Mouse (Mus musculus) yolk sac, embryonic 10.5 days (tissue): ENCODE data around the gene Nkx6-2.

Source experiments
- DNase-seq: peaks from one replicate; pipeline ENCODE4 v3.0.0-alpha.2; 2017; ENCODE audit warnings: low spot score

Gene Nkx6-2

DNA sequence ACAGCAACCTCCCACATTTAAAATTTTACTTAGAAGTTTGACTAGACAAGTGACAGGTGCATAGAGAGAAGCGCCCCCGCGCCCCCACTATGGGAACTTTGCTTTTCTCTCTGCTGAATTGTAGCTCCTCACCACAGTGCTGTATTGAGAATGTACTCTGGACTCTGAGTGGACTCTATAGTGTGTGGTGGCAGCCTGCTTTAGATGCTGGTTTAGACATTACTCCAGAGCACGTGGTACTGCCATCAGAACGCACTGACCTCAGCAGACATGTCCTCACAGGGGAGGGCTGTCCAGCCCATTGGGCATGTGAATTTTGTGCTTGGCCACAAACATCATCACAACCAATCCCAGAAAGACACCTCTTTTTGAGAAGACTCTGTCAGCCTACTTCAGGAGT lies 11.8 kb downstream of the Nkx6-2 start:
- DNase-seq: no peak

DNA sequence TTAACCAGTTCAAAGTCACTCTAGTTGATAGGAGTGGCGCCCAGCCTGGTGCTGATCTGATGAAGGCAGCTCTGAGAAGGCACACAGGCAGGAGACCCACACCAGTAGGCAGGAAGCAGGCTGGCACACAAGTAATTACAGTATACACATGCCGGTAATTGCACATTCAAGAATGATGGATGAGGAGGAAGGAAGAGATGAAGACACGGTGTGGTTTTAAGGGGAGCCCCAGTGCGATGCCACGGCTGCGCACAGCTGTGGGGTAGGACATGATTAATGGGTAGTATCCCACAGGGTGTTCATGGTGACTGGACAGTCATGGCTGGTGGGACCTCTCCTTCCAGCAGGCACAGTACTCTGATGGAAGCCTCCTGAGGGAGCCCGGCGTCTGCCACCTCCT lies 16.1 kb downstream of the Nkx6-2 start:
- DNase-seq: no peak

DNA sequence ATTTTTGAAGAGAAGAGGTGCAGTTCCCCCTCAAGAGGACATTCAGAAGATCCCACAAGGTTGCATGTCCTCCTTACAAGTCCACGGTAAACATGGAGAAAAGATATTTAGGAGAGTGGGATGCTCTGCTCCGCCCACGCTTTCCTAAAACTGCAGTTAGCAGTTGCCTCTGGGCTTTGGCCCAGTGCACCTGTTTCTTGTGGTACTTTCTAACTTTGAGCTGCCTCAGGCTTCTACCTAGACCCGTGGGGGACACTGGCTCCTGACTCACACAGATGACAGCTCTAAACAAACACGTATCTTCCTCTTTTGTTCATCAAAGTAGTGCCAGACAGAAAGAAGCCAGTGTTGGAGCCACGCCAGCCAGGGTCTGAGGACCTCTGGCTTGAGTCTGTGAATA lies 16.6 kb downstream of the Nkx6-2 start:
- DNase-seq: no peak

GRCm38 (mm10) chr7:139564161-139564560 lies 18.4 kb downstream of the Nkx6-2 start:
- no peak for DNase-seq

GRCm38 (mm10) chr7:139563425-139563824 lies 19.2 kb downstream of the Nkx6-2 start:
- no peak for DNase-seq

DNA sequence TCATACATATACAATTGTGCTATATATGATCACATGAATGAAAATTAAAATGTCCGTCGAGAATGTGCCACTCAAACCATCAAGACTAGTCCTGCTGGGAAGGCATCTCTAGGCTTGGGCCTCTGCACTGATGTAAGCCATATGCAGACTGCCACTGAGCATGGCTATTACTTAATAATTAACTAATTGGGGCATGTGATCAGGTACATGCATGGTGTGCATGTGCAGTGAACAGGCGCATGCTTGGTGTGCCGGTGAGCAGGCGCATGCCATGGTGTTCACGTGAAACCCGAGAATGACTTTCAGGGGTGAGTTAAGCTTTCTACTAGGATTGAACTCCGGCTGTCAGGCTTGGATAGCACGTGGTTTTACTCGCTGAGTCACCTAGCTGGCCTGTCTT lies 22.9 kb downstream of the Nkx6-2 start:
- no peak for DNase-seq

DNA sequence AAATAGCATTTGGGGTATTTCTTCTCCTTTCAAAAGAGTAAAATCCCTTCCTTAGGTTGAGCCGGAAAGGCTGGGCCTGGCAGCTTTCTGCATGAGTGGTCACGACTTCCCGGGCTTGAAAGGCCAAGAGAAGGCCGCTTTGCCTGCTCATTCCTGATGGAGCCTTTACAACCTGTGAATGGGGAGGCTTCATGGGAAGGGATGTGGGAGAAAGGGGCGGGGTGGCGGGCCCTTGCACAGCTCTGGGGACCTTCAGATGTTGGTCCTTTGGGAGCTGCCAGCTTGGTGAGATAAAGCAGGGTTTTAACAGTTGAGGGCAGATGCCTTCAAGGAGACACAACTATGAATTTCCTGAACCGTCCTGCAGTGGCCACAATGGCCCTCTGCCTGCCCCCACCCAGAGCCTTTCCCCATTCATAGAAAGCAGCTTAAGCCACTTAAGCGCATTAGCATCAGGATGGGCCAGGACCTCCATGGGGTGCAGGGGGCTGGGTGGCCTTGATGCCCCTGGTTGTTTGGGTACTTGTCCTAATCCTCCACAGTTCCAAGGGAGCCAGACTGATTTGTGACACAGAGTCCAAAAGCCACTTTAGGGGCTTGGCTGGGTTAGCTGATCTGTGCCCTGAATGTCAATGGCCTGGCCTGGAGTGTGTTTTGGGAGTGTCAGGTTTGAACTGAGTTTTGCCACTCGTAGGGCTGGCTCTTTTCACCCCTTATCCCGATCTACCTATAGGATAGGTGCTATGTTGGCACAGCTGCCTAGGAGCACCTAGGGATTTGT lies 25.7 kb downstream of the Nkx6-2 start:
- DNase-seq: no peak

DNA sequence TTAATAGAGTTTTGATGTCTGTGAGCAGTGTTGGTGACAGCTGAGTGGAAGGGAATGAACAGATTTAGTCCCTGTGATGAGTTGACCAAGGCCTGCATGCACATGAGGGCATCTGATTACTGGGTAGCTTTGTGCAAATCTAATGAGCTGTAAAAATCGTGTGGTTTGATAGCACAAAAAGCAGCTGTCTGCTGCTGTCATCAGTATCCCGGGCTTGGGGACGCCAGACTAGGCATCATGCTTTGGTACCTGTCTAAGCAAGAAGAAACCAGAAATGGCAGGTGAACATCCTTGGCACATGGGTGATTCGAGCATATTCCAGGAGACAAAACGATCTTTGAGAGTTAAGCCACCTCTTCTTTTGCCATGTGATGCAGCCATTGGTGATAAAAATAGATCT lies 26.3 kb downstream of the Nkx6-2 start:
- no peak for DNase-seq

GRCm38 (mm10) chr7:139551519-139551918 lies 31.1 kb downstream of the Nkx6-2 start:
- DNase-seq: no peak

- DNase-seq: no peak
Observed at GRCm38 (mm10) chr7:139550086-139550783, 32.4 kb downstream of the Nkx6-2 start.

- DNase-seq: no peak
Observed at GRCm38 (mm10) chr7:139547325-139547724, 35.3 kb downstream of the Nkx6-2 start.

- DNase-seq: no peak
Observed at GRCm38 (mm10) chr7:139544706-139545625, 37.6 kb downstream of the Nkx6-2 start.

- DNase-seq: no peak
Observed at GRCm38 (mm10) chr7:139541422-139541821, 41.2 kb downstream of the Nkx6-2 start.

GRCm38 (mm10) chr7:139540601-139541000 lies 42.0 kb downstream of the Nkx6-2 start:
- DNase-seq: no peak

GRCm38 (mm10) chr7:139538541-139538940 lies 44.1 kb downstream of the Nkx6-2 start:
- DNase-seq: no peak

DNA sequence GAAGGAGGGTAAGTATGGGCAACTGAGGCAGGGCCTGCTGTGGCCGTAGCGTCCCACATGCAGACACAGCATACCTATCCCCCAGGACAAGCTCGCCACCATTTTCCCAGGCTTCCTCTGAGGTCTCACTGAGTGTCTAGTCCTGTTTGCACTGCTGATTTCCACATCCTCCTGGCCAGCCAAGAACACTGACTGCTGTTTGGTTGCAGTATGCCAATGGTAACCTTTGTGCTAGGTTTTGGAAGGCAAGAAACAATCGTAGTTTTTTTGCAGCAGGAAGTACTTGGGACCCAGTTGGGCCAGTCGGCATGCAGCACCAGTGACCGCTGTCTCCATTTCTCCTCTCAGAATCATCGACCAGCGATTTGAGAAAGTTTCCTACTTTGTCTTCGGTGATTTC lies 44.8 kb downstream of the Nkx6-2 start:
- DNase-seq: no peak

- DNase-seq: no peak
Observed at GRCm38 (mm10) chr7:139536831-139537230, 45.8 kb downstream of the Nkx6-2 start.

DNA sequence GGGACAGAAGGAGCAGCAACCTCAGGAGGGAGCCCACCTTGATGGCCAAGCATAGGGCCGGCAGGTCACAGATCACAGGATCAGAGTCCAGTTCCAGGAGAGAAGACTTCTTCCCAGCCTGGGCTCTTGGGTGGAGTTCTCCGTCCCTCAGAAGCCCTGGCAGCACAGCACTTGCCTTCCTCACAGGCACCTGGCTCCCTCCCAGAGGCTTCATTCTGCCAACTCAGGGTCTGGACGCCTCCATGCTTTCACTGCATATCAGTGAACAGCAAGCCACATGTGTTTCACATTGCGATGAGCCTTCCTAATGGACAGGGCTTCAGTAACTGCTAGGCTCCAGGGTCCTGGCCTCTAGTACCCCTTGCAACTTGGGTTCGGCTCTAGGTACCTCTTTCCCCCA lies 46.3 kb downstream of the Nkx6-2 start:
- DNase-seq: no peak

GRCm38 (mm10) chr7:139531428-139531801 lies 51.2 kb downstream of the Nkx6-2 start:
- no peak for DNase-seq

DNA sequence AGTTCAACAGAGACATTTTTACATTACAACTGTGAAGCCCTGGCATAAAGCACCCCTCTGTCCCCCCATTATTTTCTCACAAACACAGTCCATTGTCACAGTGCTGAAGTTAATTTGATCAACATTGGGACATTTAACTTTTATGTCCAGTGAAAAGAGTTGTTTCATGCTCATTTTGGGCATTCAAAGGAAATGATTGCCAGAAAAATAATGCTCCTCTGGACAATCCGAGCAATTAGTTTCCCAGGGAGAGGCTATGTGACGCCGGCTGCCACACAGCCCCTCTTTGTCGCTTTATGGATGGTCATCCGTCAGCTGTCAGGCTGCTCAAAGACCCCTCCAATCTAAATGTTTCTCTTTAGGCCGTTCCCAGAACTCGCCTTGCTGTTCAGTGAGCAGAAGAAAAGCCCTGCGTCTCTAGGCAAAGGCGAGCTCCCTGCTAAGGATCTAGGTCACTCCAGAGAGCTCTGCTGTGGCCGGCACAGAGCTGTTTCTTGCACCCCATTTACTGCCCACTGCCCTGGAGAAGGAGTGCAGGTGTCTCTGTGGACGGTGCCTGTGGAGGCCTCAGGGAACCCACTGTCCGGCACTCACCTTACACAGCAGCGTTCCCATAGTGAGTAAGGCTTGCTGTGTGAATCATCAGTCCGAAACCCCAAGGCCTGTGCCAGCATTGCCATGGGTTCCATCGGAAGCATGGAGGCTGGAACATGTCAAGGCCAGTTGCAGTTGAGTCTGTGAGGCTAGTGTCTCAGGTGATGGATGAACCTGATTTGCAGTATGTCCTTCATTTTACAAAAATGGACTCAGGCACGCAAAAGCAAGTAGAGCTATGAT lies 51.8 kb downstream of the Nkx6-2 start:
- no peak for DNase-seq
